18 mouse cellular contexts compared by ENCODE assay signal in the genomic region with DNA sequence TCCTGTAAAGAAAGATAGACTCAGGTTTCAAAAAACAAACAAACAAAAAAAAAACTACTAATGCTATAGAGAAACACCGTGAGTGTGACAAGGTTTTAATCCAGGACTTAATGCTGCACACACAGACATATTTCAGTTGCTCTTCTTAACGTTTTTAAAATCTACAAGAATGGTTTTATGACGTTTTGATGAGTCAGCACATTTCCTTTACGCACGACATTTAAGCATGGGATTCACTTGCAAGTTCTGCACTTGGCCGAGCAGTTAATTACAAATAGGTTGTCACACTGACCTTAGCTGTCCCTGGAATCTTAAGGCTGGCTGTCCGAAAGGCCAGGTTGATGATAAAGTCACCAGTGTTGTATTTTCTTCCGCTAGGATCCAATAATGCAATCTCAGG. TPM values are rescaled to one million over a fixed set of nuclear protein-coding genes. Genes with fewer than 3 reads are reported as not detected.
"Had no signal": no experiment of that assay in that cellular context is flagged by ENCODE, and none has a peak within 500 bp of the region (broad histone marks: within the 10 kb centered on the region; RNA-seq: fewer than 3 reads in every experiment).

No protein-coding gene starts in this region.

- H3K4me1 ChIP-seq: neural tube, embryonic 13.5 days; neural tube, embryonic 15.5 days; stomach, embryonic 15.5 days had no signal

- H3K9me3 ChIP-seq: neural tube, embryonic 13.5 days; neural tube, embryonic 15.5 days; stomach, embryonic 15.5 days had no signal

- H3K4me3 ChIP-seq: neural tube, embryonic 13.5 days; neural tube, embryonic 15.5 days; stomach, embryonic 15.5 days had no signal

- H3K36me3 ChIP-seq: neural tube, embryonic 13.5 days; neural tube, embryonic 15.5 days; stomach, embryonic 15.5 days had no signal

- H3K9ac ChIP-seq: neural tube, embryonic 13.5 days; neural tube, embryonic 15.5 days; stomach, embryonic 15.5 days had no signal

- H3K4me2 ChIP-seq: neural tube, embryonic 13.5 days; neural tube, embryonic 15.5 days; stomach, embryonic 15.5 days had no signal

- H3K27me3 ChIP-seq: neural tube, embryonic 13.5 days; neural tube, embryonic 15.5 days; stomach, embryonic 15.5 days had no signal

- H3K27ac ChIP-seq: neural tube, embryonic 13.5 days; neural tube, embryonic 15.5 days; stomach, embryonic 15.5 days; stomach, postnatal 0 days had no signal

- DNase-seq: retina, postnatal 1 day; right cerebral cortex, adult 18-20 months; right cerebral cortex, postnatal 14 days; right cerebral cortex, postnatal 25 days; right cerebral cortex, postnatal 4 days; spleen, adult 18-20 months; thymus, adult 18-20 months; thymus, adult 2 months; thymus, postnatal 14 days; thymus, postnatal 25 days; thymus, postnatal 36 days; thymus, postnatal 4 days had no signal

RNA-seq across cellular contexts. Expression of gene Clca2, which starts 18.3 kb away (rescaled TPM):
- total RNA-seq: neutrophil, adult 5-6 weeks had no signal
- polyA plus RNA-seq: neural tube, embryonic 14.5 days; neural tube, embryonic 15.5 days had no signal

RNA-seq across cellular contexts. Expression of gene Clca1, which starts 48.3 kb away (rescaled TPM):
- total RNA-seq: neutrophil, adult 5-6 weeks had no signal
- polyA plus RNA-seq: neural tube, embryonic 13.5 days; neural tube, embryonic 15.5 days had no signal
